Mouse (Mus musculus): ENCODE results near the gene Ldlrap1. TPM values are rescaled to one million over a fixed set of nuclear protein-coding genes. Genes with fewer than 3 reads are reported as not detected.
"Not testable (repeated sequence)": the region's sequence is repeated elsewhere in the genome, so short reads cannot be mapped to it uniquely, and the experiment has no call there.

Ldlrap1 gene
- 13.7 and 17.2 TPM in 2 replicates for polyA plus RNA-seq (2012; rRNA removed)

GRCm38 (mm10) chr4:134767426-134768225 is at the start of gene Ldlrap1:
Gene Ldlrap1 (minus strand): TSS chr4:134768024.
- no peak for DNase-seq (ENCODE audit: low read depth)

GRCm38 (mm10) chr4:134814229-134814571 is 46.4 kb upstream of the Ldlrap1 start:
- no peak for DNase-seq (ENCODE audit: low read depth)

DNA sequence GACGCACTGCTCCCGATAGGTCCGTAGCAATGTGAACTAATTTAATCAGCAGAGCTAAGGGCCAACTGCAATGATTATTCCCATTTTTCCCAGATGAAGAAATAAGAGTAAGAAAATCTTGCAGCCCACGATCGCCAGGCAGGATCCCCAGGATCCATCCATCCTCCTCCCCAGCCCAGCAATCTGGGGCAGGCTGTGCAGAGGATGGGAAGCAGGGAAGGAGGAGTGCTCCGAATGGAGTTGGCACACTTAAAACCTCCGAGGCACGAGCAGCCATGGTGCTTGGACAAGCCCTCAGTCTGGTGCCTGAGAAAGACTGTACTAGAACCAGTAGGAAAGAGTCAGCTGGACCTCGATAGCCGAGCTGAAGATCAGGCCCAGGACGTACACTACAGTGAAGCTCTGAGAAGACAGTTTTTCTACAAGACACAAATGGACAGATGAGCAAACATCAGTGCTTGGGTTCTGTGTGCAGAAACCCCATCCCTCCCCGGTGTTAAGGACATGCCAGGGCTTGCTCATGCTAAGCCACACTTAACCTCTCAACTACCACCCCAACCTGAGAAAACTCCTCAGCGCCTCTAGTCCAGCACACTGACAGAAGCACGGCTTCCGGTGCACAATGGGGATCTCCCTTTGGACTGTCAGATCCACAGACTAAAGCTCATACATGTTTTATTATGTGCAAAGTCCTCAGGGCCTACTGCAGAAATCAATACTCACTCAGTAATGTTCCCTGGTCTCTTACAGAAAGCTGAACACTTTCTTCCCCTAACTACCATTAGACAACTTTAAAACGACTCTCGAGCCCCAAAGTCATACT is 45.8 kb upstream of the Ldlrap1 start:
- no peak for DNase-seq (ENCODE audit: low read depth)

GRCm38 (mm10) chr4:134804765-134805164 is 36.9 kb upstream of the Ldlrap1 start:
- no peak for DNase-seq (ENCODE audit: low read depth)

- no peak for DNase-seq (ENCODE audit: low read depth)
These were observed 34.9 kb upstream of the Ldlrap1 start for GRCm38 (mm10) chr4:134802765-134803164.

DNA sequence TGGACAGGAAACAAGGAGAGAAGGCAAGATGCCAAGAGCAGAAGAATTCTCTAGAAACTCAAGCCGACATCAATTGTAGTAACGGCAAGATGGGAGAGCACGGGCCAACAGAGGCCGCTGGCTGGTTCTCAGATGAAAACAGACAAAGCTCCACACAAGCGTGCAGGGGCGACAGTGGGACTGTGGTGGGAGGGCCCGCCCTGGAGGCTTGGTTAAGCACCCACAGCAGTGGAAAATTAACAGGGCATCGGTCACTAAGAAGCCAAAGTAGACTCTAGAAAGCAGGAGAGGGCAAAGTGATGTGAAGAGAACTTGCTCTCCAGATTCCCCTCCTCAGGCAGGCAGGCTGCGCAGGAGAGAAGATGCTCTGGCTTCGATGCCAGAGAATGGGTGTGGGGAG is 34.3 kb upstream of the Ldlrap1 start:
- DNase-seq (ENCODE audit: low read depth), result no peak

DNA sequence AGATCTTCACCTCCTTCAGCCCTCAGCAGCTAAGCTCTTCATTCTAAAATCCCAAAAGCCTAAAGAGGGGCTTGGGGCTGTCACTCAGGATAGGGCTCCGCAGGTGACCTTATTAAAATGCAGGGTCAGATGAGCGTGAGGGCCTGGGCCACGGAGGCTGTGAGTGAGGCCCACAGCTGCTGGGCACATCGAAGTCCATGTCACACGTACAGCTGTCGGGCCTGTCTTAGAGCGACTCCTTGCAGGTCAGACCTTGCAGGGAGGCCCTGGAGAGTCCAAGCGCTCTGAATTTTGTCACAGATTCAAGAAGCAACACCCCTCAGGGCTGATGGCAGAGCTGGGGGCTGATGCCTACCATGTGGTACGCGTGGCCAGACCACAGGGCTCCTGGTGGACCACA is 32.9 kb upstream of the Ldlrap1 start:
- no peak for DNase-seq (ENCODE audit: low read depth)

- DNase-seq (ENCODE audit: low read depth), result no peak
These were observed 32.3 kb upstream of the Ldlrap1 start for GRCm38 (mm10) chr4:134800098-134800497.

GRCm38 (mm10) chr4:134799272-134799671 is 31.4 kb upstream of the Ldlrap1 start:
- DNase-seq (ENCODE audit: low read depth), result no peak

GRCm38 (mm10) chr4:134798861-134799260 is 31.0 kb upstream of the Ldlrap1 start:
- DNase-seq (ENCODE audit: low read depth), result no peak

DNA sequence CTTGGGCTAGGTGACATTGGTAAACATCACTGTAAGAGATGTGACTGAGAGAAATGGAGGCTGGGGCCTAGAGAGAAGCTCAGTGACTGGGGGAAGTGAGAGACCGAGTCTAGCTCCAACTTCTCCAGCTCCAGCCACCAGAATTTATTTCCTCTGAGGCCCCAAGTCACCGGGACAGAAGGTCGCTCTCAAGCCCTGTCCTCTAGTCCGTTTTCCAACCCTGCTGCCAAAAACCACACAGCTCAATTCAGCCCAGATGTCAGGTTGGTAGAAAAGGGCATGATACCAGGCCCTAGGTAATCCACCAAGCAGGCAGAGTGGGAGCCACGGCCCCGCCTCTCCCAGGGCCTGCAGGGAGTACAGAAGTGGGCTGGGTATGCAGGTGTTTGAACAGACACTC is 29.8 kb upstream of the Ldlrap1 start:
- no peak for DNase-seq (ENCODE audit: low read depth)

DNA sequence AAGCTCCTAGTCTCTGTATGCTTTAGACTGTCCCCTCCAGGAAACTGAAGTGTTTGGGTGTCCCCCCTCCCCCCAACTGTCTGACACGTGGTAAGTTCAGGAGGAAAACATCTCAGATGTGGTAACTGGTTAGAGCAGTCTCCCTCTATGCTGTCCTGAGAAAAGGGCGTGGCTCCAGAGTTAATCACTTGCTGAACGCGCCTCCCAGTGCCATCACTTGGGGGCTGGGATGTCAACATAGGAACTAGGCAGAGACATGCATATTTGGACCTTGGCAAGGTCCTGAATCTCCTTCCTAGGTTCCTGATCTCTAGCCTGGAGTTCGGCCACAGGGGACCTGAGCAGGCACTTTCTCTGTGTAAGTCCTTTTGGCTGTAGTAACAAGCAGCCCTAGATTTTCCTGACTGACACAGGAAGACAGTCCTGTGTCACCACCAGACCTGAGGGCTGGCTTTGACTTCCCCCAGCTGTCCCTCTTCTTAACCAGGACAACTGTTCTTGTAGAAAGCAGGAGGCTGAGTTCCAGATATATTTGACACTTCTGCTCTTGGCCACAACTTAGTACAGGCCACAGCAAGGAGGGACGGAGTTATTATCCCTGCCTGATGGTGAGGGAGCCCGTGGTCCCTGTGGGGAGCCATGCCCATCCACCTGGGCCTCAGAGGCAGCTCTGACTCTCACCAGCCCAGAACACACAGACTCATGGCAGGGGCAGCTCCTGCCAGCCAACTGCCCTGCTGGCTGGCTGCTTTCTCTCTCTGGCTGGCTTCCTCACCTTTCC is 28.9 kb upstream of the Ldlrap1 start:
- DNase-seq (ENCODE audit: low read depth), result no peak

GRCm38 (mm10) chr4:134795819-134796485 is 28.1 kb upstream of the Ldlrap1 start:
- no peak for DNase-seq (ENCODE audit: low read depth)

DNA sequence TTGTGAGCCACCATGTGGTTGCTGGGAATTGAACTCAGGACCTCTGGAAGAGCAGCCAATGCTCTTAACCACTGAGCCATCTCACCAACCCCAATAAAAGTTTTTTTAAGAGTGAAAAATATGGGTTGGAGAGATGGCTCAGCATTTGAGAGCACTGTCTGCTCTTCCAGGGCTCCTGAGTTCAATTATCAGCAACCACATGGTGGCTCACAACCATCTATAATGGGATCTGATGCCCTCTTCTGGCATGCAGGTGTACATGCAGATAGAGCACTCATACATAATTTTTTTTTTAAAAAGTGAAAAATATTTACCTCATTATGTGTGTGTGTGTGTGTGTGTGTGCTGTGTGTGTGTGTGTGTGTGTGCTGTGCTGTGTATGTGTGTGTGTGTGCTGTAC is 27.1 kb upstream of the Ldlrap1 start:
- not testable (repeated sequence) for DNase-seq (ENCODE audit: low read depth)

DNA sequence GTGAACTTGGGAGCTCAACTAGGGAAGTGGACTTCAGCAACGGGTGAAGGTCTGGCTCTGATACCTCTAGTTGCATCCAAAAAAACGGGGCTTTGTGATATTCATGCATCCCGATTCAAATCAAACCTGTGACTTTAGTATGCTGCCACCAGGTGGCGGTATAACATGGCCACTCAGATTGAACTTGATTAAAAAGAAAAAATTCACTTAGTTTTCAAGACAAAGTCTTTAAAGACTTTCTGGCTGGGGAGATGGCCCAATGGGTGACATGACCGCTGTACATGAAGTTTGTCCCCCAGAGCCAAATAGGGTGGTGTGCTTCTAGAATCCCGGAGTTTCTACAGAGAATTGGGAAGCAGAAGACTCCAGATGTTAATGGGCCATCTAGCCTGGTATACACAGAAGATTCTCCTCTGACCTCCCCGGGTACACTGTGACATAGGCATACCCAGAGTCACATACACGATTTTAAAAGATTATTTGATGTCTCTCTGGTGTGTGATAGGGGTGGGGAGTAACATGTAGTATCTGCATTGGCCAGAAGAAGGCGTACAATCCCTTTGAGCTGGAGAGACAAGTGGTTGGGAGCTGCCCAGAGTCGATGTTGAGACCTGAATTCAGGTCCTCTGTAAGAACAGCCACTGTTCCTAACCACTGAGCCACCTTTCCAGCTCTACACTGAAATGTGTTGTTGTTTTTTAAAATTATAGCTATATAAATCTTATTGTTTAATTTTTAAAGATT is 25.6 kb upstream of the Ldlrap1 start:
- no peak for DNase-seq (ENCODE audit: low read depth)

- no peak for DNase-seq (ENCODE audit: low read depth)
These were observed 23.9 kb upstream of the Ldlrap1 start for GRCm38 (mm10) chr4:134791731-134792130.

DNA sequence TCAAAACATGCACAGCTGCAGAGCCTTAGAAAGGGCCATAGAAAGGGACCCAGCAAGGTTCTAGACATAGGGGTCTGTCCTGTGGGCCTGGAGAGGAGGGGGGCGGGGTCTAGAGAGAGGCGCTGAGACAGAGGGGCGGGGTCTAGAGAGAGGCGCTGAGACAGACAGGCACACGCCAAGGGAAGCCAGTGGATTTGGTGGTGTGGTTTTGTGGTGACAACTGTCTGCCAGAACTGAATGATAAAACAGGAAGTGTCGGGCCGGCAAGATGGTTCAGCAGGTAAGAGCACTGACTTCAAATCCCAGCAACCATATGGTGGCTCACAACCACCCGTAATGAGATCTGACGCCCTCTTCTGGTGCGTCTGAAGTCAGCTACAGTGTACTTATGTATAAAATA is 19.1 kb upstream of the Ldlrap1 start:
- DNase-seq (ENCODE audit: low read depth), result no peak

DNA sequence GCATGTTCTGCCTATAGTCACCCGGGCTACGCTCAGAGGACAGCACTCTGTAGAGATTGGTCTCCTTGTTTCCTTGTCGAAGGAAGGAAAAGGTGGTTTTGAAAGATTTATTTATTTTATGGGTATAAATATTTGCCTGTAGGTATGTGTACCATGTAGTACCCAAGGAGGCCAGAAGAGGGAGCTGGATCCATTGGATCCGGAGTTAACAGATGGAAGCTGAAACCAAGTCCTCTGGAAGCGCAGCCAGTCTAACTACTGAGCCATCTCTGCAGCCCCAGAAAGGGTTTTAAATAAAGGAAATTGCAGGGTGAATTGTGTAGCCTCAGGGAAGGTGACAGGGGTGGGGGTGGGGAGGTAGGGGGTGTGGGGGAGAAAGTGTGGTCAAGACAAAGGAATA is 16.9 kb upstream of the Ldlrap1 start:
- DNase-seq (ENCODE audit: low read depth), result no peak

- no peak for DNase-seq (ENCODE audit: low read depth)
These were observed 11.5 kb upstream of the Ldlrap1 start for GRCm38 (mm10) chr4:134779136-134779934.

DNA sequence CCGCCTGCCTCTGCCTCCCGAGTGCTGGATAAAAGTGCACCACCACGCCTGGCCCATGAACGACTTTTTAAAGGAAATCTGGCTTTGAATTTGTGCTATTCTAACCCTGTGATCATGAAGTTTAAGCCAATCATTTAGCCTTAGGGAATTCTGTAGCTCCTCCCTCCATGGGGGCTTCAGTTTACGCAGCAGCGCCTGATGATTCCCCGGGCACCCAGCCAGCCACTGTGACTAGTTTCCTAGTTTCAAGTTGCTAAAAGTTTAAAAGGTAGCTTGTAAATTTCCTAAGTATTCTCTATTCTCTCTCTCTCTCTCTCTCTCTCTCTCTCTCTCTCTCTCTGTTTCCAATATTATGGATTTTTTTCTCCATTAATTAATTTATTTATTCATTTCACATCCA is 8.4 kb upstream of the Ldlrap1 start:
- DNase-seq (ENCODE audit: low read depth), result no peak

Measured in gonadal fat pad, adult 2 months (tissue).